Mouse (Mus musculus) hindbrain, embryonic 16.5 days (tissue): ENCODE measurements at regions not wholly inside any gene's neighbourhood (a gene's known extent, or its start where the extent isn't known, plus 50 kb on each side); places are given as distances from the start of the nearest gene placed in this dataset.

Experiments used
- ATAC-seq: fragments of 200-750 bp; cut with Nextera tagmentation; 2 replicates; pipeline ENCODE4 v1.8.0; 2017; ENCODE audit warnings: moderate TSS enrichment, moderate library complexity
- H3K27ac ChIP-seq: fragments of 300-500 bp; sonication (generic); 2 replicates; pipeline ENCODE4 v1.5.1; 2014; ENCODE audit warnings: low read depth, mild to moderate bottlenecking, control low read depth, low read length, moderate library complexity
- H3K27me3 ChIP-seq: fragments of 300-500 bp; sonication (generic); replicated peaks from 2 replicates; pipeline ENCODE4 v1.6.1; 2014; ENCODE audit warnings: low read length; ENCODE audit not compliant: control insufficient read depth, insufficient read depth
- H3K36me3 ChIP-seq: fragments of 300-500 bp; sonication (generic); 2 replicates; pipeline ENCODE4 v1.6.1; 2014; ENCODE audit warnings: mild to moderate bottlenecking, low read length, moderate library complexity, mixed read lengths; ENCODE audit not compliant: control insufficient read depth, insufficient read depth
- H3K4me1 ChIP-seq: fragments of 300-500 bp; sonication (generic); 2 replicates; pipeline ENCODE4 v1.6.1; 2014; ENCODE audit warnings: low read depth, low read length; ENCODE audit not compliant: control insufficient read depth, insufficient read depth
- H3K4me2 ChIP-seq: fragments of 300-500 bp; sonication (generic); 2 replicates; pipeline ENCODE4 v1.6.1; 2014; ENCODE audit warnings: mild to moderate bottlenecking, low read length, control low read depth, moderate library complexity
- H3K4me3 ChIP-seq: fragments of 300-500 bp; sonication (generic); 2 replicates; pipeline ENCODE4 v1.5.1; 2014; ENCODE audit warnings: mild to moderate bottlenecking, low read length, control low read depth, moderate library complexity
- H3K9ac ChIP-seq: fragments of 300-500 bp; sonication (generic); 2 replicates; pipeline ENCODE4 v1.6.1; 2014; ENCODE audit warnings: low read depth, mild to moderate bottlenecking, control low read depth, low read length, moderate library complexity
- H3K9me3 ChIP-seq: fragments of 300-500 bp; sonication (generic); 2 replicates; pipeline ENCODE4 v1.6.1; 2014; ENCODE audit warnings: mild to moderate bottlenecking, low read length, moderate library complexity; ENCODE audit not compliant: control insufficient read depth
- WGBS: fragments of 180-500 bp; shearing (Covaris S2); extraction: QIAGEN DNeasy Blood & Tissue Kit; methylation state at CpG from one replicate; pipeline ENCODE4 v1.1.7; 2014; 5-methylcytosine and 5-hydroxymethylcytosine counted together

DNA sequence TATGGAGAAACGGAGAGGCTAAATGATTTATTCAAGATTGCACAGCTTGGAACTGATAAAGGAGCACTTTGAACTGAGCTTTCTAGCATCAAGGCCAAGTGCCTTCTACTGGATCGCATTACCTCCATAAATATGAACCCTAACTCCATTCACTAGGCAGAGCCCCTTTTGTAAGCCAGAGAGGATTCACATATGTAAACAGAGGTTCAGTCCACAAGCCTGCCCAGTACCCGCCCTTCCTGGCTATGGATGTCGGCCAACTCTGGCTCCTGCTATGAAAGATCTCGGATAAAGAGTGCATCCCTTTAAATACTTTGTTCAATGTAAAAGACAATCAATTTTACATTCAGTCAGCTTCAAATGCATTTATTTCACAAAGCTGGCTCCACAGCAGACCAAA is 215.8 kb downstream of the Insig2 start:
- no peak overlapping the region for H3K4me2 ChIP-seq
- H3K36me3 ChIP-seq: no peaks in the 10 kb centered on the region
- H3K27me3 ChIP-seq: no peaks in the 10 kb centered on the region
- ATAC-seq: no peak
- no peaks in the 10 kb centered on the region for H3K9me3 ChIP-seq
- no peak overlapping the region for H3K9ac ChIP-seq
- no peak overlapping the region for H3K4me3 ChIP-seq
- H3K27ac ChIP-seq: no peak overlapping the region
- WGBS: 59% methylated on average over 5 of the region's 5 CpGs
- no peaks in the 10 kb centered on the region; the same call in 1 of the 2 replicates for H3K4me1 ChIP-seq

DNA sequence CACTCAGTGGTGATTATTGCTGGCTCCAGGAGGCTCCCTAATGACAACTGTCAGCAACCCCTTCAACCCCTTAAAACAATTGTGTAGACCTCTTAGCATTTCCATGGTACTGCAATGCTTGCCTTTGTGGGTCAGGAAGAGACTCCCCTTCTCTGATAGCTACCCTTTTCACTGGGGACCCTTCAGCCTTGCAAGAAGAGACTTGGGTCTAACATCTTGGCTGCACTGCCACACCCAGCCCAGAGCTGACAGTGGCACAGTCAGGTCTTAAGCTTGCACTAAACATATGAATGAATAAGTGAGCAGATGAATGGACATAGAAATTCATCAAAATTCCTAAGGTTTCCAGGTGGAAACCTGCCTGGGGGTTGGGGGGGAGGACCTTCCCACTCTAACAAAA is 209.0 kb downstream of the Insig2 start:
- ATAC-seq: no peak
- no peak overlapping the region for H3K27ac ChIP-seq
- H3K9me3 ChIP-seq: no peaks in the 10 kb centered on the region
- no peak overlapping the region for H3K4me3 ChIP-seq
- no peaks in the 10 kb centered on the region for H3K4me1 ChIP-seq
- H3K36me3 ChIP-seq: no peaks in the 10 kb centered on the region
- H3K27me3 ChIP-seq: no peaks in the 10 kb centered on the region
- H3K9ac ChIP-seq: no peak overlapping the region
- H3K4me2 ChIP-seq: no peak overlapping the region

DNA sequence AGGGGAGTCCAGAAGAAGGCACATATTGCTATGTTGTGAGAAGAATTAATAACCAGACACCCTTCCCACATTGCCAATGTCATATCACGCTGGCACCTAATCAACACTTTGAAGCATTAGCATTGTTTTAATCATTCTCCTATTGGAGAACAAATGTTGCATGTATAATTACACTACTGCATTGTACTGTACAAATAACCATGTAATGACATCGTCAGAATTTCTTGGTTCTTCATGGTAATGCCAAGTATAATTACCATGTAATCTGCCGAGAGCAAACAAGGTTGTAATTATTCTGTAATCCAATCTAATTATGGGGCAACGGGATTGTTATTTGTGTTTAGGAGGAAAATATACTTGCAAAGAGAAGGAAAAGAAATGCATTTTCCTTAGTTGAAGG is 196.1 kb downstream of the Insig2 start:
- no peak for ATAC-seq
- no peaks in the 10 kb centered on the region; the same call in 1 of the 2 replicates for H3K27me3 ChIP-seq
- H3K4me1 ChIP-seq: no peaks in the 10 kb centered on the region
- H3K4me3 ChIP-seq: no peak overlapping the region
- WGBS: 64% methylated on average over 4 of the region's 4 CpGs
- no peak overlapping the region for H3K4me2 ChIP-seq
- H3K36me3 ChIP-seq: no peaks in the 10 kb centered on the region
- H3K9ac ChIP-seq: no peak overlapping the region
- no peaks in the 10 kb centered on the region for H3K9me3 ChIP-seq
- no peak overlapping the region for H3K27ac ChIP-seq

DNA sequence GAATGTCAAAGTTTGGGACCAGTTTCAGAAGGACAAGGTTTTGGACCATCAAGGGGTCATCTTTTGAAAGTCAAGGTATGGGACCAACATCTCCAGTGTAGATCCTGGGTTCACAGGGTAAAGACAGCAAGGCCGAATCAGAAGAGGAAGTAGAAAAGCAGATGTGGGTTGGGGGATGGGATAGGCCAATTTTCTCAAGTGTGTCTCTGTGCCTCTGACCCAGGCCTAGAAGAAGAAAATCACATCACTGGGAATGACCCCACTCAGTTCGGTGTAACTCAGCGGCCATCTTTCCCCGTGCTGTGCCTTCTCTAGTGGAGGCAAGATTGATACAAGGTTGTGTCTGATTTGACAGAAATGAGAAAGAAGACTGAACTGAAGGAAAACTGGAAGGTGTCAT is 195.5 kb downstream of the Insig2 start:
- Histone ChIP-seq H3K4me3 (no peak overlapping the region), H3K27ac (no peak overlapping the region), H3K36me3 (no peaks in the 10 kb centered on the region), H3K27me3 (no peaks in the 10 kb centered on the region; the same call in 1 of the 2 replicates), H3K9me3 (no peaks in the 10 kb centered on the region), H3K4me1 (no peaks in the 10 kb centered on the region), H3K4me2 (no peak overlapping the region), H3K9ac (no peak overlapping the region)
- WGBS: 95% methylated on average over 4 of the region's 4 CpGs
- no peak for ATAC-seq

DNA sequence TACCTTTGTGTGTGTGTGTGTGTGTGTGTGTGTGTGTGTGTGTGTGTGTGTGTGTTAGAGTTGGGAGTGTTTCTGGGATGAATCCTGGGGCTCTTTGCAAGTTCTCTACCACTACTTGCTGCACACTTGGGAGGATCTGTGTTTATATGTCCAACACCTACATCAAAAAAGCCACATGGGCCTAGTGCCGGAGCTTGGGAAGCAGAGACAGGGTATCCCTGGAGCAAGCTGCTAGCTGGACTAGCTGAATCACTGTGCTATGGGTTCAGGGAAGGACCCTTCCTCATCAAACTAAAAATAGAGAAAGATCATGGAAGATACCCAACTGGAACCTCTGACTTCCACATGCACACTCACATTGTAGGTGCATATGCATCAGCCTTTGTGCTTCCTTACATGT is 187.4 kb downstream of the Insig2 start:
- Histone ChIP-seq H3K27me3 (no peaks in the 10 kb centered on the region), H3K4me2 (no peak overlapping the region), H3K36me3 (no peaks in the 10 kb centered on the region), H3K9me3 (no peaks in the 10 kb centered on the region), H3K27ac (no peak overlapping the region), H3K4me1 (no peaks in the 10 kb centered on the region), H3K4me3 (no peak overlapping the region), H3K9ac (no peak overlapping the region)
- WGBS: 95% methylated on average over 1 of the region's 1 CpGs
- ATAC-seq: no peak

DNA sequence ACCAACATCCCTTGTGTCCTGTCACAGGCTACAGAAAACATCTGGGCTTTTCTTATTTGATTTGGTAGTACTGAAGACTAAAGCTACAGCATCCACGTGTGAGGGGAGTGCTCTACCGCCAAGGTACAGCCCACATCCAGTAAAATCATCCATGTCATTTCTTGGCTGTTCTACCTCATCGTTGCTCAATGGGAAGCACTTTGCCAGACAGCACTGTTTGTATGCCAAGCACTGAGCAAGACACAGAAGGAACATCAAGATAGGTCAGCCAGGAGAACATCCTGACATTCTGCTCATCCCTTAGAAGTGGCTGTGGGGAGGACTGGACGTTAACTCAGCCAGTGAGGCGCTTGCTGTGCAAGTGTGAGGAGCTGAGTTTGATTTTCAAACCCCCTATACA is 178.9 kb downstream of the Insig2 start:
- 84% methylated on average over 5 of the region's 5 CpGs for WGBS
- Histone ChIP-seq H3K27ac (no peak overlapping the region), H3K4me3 (no peak overlapping the region), H3K9me3 (no peaks in the 10 kb centered on the region), H3K4me1 (no peaks in the 10 kb centered on the region), H3K36me3 (no peaks in the 10 kb centered on the region), H3K27me3 (no peaks in the 10 kb centered on the region), H3K9ac (no peak overlapping the region), H3K4me2 (no peak overlapping the region)
- no peak for ATAC-seq

DNA sequence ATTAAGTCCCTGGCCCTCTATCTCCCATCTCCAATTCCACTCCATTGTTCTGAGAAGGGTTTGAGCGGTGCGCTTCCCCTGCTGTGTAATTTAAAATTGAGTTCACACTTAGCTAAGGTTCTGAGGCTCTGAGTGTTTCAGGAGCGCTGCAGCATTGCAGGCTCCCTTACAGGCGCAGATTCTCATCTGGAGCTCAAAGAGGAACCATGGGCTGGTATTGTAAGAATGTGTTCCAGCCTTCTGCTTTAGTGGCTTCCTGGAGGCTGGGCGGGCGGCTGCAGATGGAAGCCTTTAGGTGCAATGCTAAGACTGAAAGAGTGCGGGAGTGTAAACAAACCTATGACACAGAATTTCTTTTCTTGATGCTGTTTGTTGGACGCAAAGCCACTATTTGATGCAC is 177.8 kb downstream of the Insig2 start:
- ATAC-seq: no peak
- H3K36me3 ChIP-seq: no peaks in the 10 kb centered on the region
- 27% methylated on average over 8 of the region's 8 CpGs for WGBS
- no peak overlapping the region for H3K27ac ChIP-seq
- no peaks in the 10 kb centered on the region for H3K27me3 ChIP-seq
- no peak overlapping the region for H3K4me2 ChIP-seq
- H3K9me3 ChIP-seq: no peaks in the 10 kb centered on the region
- H3K9ac ChIP-seq: no peak overlapping the region
- no peak overlapping the region for H3K4me3 ChIP-seq
- H3K4me1 ChIP-seq: no peaks in the 10 kb centered on the region

DNA sequence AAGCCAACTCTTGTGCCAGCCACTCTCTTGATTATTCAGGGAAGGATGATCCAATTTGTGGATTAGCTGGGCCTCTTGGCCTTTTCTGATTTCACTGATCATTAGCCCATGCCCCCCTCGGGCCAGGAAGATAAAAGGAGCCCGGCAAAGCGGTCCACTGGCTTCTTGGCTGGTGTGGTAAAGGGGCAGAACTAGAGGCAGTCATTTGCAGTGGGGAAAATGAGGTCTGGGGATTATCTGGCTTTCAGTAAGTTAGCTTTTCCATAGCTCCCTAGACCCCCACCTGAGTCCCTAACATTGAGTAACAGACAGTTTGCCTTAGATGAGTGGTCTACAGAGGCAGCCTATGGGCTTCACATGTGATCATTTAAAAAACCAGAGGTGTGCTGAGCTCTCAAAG is 163.7 kb downstream of the Insig2 start:
- H3K36me3 ChIP-seq: no peaks in the 10 kb centered on the region
- H3K4me2 ChIP-seq: no peak overlapping the region
- WGBS: 50% methylated on average over 3 of the region's 3 CpGs

DNA sequence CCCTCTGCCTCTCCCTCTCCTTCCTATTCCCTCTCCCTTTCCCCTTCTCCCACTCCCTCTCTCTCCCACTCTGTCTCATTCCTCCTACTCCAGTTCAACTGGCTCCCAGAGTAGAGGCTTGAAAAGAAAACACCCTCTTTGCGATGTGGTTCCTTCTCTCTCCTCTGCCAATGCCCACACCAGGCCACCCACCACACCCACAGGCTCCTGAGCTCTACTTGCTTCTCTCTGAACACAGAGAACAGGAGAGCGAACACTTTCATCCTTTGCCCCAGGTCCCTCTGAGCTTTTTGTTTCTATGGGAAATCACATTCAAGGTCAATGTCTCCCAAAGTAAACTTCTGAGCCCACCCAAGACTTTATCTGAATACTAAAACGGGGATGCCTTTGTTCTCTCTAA is 155.8 kb downstream of the Insig2 start:
- Histone ChIP-seq H3K27me3 (peaks cover 9% of the 10 kb centered on the region), H3K9ac (no peak overlapping the region), H3K27ac (no peak overlapping the region), H3K9me3 (no peaks in the 10 kb centered on the region; the same call in 1 of the 2 replicates), H3K4me1 (peaks cover 3% of the 10 kb centered on the region; the same call in 1 of the 2 replicates), H3K4me3 (no peak overlapping the region), H3K4me2 (no peak overlapping the region), H3K36me3 (no peaks in the 10 kb centered on the region)
- 11% methylated on average over 3 of the region's 3 CpGs for WGBS
- ATAC-seq: no peak

More for the DNA sequence above, 163.7 kb downstream of the Insig2 start:
- no peak overlapping the region for H3K9ac ChIP-seq
- no peak overlapping the region for H3K27ac ChIP-seq
- no peaks in the 10 kb centered on the region for H3K4me1 ChIP-seq
- no peak for ATAC-seq
- no peaks in the 10 kb centered on the region for H3K9me3 ChIP-seq
- no peak overlapping the region for H3K4me3 ChIP-seq
- no peaks in the 10 kb centered on the region for H3K27me3 ChIP-seq
